8 mouse cellular contexts compared by ENCODE assay signal in the genomic region with DNA sequence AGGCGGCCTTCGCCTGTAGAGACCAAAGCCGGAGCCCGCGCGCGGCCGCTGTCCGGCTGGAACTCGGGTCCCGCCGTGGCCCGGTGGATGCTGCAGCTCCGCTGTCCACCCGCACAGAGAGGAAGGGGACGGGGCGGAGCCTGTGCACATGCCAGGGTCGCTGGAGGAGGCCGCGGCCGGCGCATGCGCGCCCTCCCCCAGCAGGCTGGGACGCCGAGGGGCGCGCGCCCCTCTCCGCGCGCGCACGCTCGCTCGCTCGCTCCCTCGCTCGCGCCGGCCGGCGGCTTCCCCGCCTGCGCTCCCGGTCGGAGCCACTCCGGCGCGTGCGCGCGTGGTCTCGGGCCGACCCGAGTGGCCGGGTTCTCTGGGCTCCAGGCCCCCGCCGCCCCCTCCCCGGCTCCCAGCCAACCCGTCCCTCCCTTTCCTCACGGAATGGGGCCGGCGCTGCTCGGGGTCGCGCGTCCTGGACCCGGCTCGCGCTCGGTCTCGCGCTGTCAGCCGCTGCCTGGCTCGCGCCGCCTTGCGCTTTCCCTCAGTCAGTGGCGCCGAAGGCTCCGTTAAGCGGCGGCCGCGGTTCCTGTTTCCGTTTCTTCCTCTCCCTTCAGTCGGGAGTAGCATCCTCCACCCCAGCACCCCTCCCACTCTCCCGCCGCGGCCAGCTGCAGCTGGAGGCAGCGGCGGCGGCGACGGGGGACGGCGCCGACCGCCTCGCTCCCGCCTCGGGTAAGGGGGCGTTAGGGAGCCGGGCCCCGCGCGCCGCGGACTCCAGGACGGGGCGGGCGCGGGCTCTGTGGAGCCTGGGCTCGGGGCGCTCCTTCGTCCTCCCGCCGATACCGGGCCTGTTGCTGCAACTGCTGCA. TPM values are rescaled to one million over a fixed set of nuclear protein-coding genes. Genes with fewer than 3 reads are reported as not detected.
DNase-seq lines count a peak whose midpoint lies in the region; ATAC-seq and TF ChIP-seq lines count a peak whose summit lies in the region.

No protein-coding gene starts in this region.

- no peak for TF ChIP-seq POLR2A in ES-Bruce4 (IDR thresholded peaks at IDR 0.05; ENCODE audit: insufficient read depth, low read length)

- H3K4me2 ChIP-seq in forebrain, embryonic 13.5 days: peak overlapping the region; percentile 82
- peak overlapping the region; percentile 98 for H3K4me2 ChIP-seq in liver, embryonic 15.5 days
- H3K4me2 ChIP-seq in neural tube, embryonic 11.5 days (ENCODE audit: low read depth): peak overlapping the region; percentile 56
- H3K4me2 ChIP-seq in stomach, embryonic 16.5 days (ENCODE audit: low read depth, low read length): peak overlapping the region; percentile 67

- no peak for TF ChIP-seq EP300 in ES-Bruce4 (IDR thresholded peaks at IDR 0.05; ENCODE audit: insufficient read depth, low read depth, low read length)

- under 1% methylated on average over 81 of the region's 120 CpGs for WGBS in forebrain, embryonic 13.5 days
- WGBS in liver, embryonic 15.5 days (ENCODE audit: insufficient replicate concordance): under 1% methylated on average over 116 of the region's 120 CpGs
- under 1% methylated on average over 71 of the region's 120 CpGs for WGBS in neural tube, embryonic 11.5 days
- under 1% methylated on average over 109 of the region's 120 CpGs for WGBS in stomach, embryonic 16.5 days

- ATAC-seq in forebrain, embryonic 13.5 days: peak; percentile 96
- peak; percentile 85 for ATAC-seq in liver, embryonic 15.5 days (ENCODE audit: insufficient read depth)
- peak; percentile 96 for ATAC-seq in neural tube, embryonic 11.5 days (ENCODE audit: insufficient read depth, low FRiP score, low TSS enrichment)
- peak; percentile 95 for ATAC-seq in stomach, embryonic 16.5 days (ENCODE audit: insufficient read depth, low FRiP score)

- no peaks in the 10 kb centered on the region for H3K4me1 ChIP-seq in ES-Bruce4 (ENCODE audit: control insufficient read depth, insufficient read depth, low read length)
- H3K4me1 ChIP-seq in forebrain, embryonic 13.5 days: peaks cover 14% of the 10 kb centered on the region; the same call in 1 of the 2 replicates
- peaks cover 24% of the 10 kb centered on the region for H3K4me1 ChIP-seq in liver, embryonic 15.5 days (replicated peaks)
- H3K4me1 ChIP-seq in neural tube, embryonic 11.5 days (ENCODE audit: control insufficient read depth, insufficient read depth, low read length): no peaks in the 10 kb centered on the region
- H3K4me1 ChIP-seq in stomach, embryonic 16.5 days (ENCODE audit: control insufficient read depth, insufficient read depth, low read length): peaks cover 4% of the 10 kb centered on the region; the same call in 1 of the 2 replicates

- H3K27ac ChIP-seq in ES-Bruce4 (ENCODE audit: insufficient read depth, low read length): peak overlapping the region; percentile 22; the same call in 1 of the 2 replicates
- H3K27ac ChIP-seq in forebrain, embryonic 13.5 days: peak overlapping the region; percentile 97
- H3K27ac ChIP-seq in liver, embryonic 15.5 days (replicated peaks): peak overlapping the region; percentile 85
- H3K27ac ChIP-seq in neural tube, embryonic 11.5 days (ENCODE audit: low read depth, low read length): peak overlapping the region; percentile 91
- H3K27ac ChIP-seq in stomach, embryonic 16.5 days (ENCODE audit: low read length): peak overlapping the region; percentile 96

- no peaks in the 10 kb centered on the region for H3K36me3 ChIP-seq in ES-Bruce4 (ENCODE audit: control insufficient read depth, insufficient read depth, low read length, poor library complexity, severe bottlenecking)
- H3K36me3 ChIP-seq in forebrain, embryonic 13.5 days (ENCODE audit: poor library complexity, severe bottlenecking): no peaks in the 10 kb centered on the region
- no peaks in the 10 kb centered on the region for H3K36me3 ChIP-seq in liver, embryonic 15.5 days (replicated peaks)
- no peaks in the 10 kb centered on the region for H3K36me3 ChIP-seq in neural tube, embryonic 11.5 days (ENCODE audit: control insufficient read depth, insufficient read depth, low read length)
- no peaks in the 10 kb centered on the region for H3K36me3 ChIP-seq in stomach, embryonic 16.5 days (ENCODE audit: control insufficient read depth, insufficient read depth, low read length)

- H3K4me3 ChIP-seq in ES-Bruce4 (ENCODE audit: low read depth, low read length): peak overlapping the region; percentile 95
- peak overlapping the region; percentile 81 for H3K4me3 ChIP-seq in forebrain, embryonic 13.5 days
- peak overlapping the region; percentile 92 for H3K4me3 ChIP-seq in liver, embryonic 15.5 days (replicated peaks)
- peak overlapping the region; percentile 75 for H3K4me3 ChIP-seq in neural tube, embryonic 11.5 days (ENCODE audit: low read depth, low read length)
- peak overlapping the region; percentile 93 for H3K4me3 ChIP-seq in stomach, embryonic 16.5 days (replicated peaks; ENCODE audit: low read length)

- H3K9ac ChIP-seq in ES-Bruce4 (ENCODE audit: low read depth, poor library complexity, severe bottlenecking): peak overlapping the region; percentile 96
- H3K9ac ChIP-seq in forebrain, embryonic 13.5 days: peak overlapping the region; percentile 94
- H3K9ac ChIP-seq in liver, embryonic 15.5 days: peak overlapping the region; percentile 86
- H3K9ac ChIP-seq in neural tube, embryonic 11.5 days (ENCODE audit: low read length): peak overlapping the region; percentile 68
- H3K9ac ChIP-seq in stomach, embryonic 16.5 days (ENCODE audit: low read length): peak overlapping the region; percentile 94

- intact Hi-C loops in heart, postnatal 10 days (cut with DNase I): loop anchor here (5.0 kb wide), 2 partner anchors 186 to 226 kb away; no protein-coding TSS in a partner anchor

- DNase-seq in c-Kit-positive CD71-positive TER-119-positive erythroid progenitor cells, embryonic 14.5 days (ENCODE audit: low spot score): peak; percentile 67
- DNase-seq in heart, postnatal 10 days: peak; percentile 94 to 96
- peak; percentile 95 to 98 for DNase-seq in kidney, postnatal 4 days
- peak; percentile 96 for DNase-seq in neural tube, embryonic 11.5 days (ENCODE audit: low spot score)

- H3K9me3 ChIP-seq in ES-Bruce4 (replicated peaks; ENCODE audit: control insufficient read depth, insufficient read depth, low read length, poor library complexity, severe bottlenecking): no peaks in the 10 kb centered on the region
- H3K9me3 ChIP-seq in forebrain, embryonic 13.5 days (replicated peaks): no peaks in the 10 kb centered on the region
- H3K9me3 ChIP-seq in liver, embryonic 15.5 days (replicated peaks): no peaks in the 10 kb centered on the region
- H3K9me3 ChIP-seq in neural tube, embryonic 11.5 days (ENCODE audit: control insufficient read depth, low read length): no peaks in the 10 kb centered on the region
- H3K9me3 ChIP-seq in stomach, embryonic 16.5 days (replicated peaks; ENCODE audit: control insufficient read depth, low read length): no peaks in the 10 kb centered on the region

- H3K27me3 ChIP-seq in ES-Bruce4 (ENCODE audit: control insufficient read depth, insufficient read depth, low read length, poor library complexity, severe bottlenecking): no peaks in the 10 kb centered on the region
- H3K27me3 ChIP-seq in forebrain, embryonic 13.5 days: no peaks in the 10 kb centered on the region
- no peaks in the 10 kb centered on the region for H3K27me3 ChIP-seq in liver, embryonic 15.5 days
- no peaks in the 10 kb centered on the region for H3K27me3 ChIP-seq in neural tube, embryonic 11.5 days (ENCODE audit: control insufficient read depth, insufficient read depth, low read length)
- no peaks in the 10 kb centered on the region for H3K27me3 ChIP-seq in stomach, embryonic 16.5 days (ENCODE audit: control insufficient read depth, insufficient read depth, low read length)

- no peak for TF ChIP-seq CTCF in ES-Bruce4 (IDR thresholded peaks at IDR 0.05; ENCODE audit: low read depth, low read length)

RNA-seq across cellular contexts. Expression of a gene that starts 0.8 kb away (rescaled TPM):
- 18.1 and 19.3 TPM in 2 replicates for polyA plus RNA-seq in ES-Bruce4 (2011; ENCODE audit: insufficient read depth, insufficient read length, low read depth, missing spikeins)
- 27.7 and 30.3 TPM in 2 replicates for polyA plus RNA-seq in forebrain, embryonic 13.5 days (2015; fragmentation: Nextera tagmentation; extraction: Ambion mirVana)
- total RNA-seq in heart, postnatal 10 days (2021): 10 to 100 TPM; 25.2 to 27.4 TPM
- polyA plus RNA-seq in liver, embryonic 15.5 days (2015; fragmentation: Nextera tagmentation; extraction: Ambion mirVana): 8.8 and 9.7 TPM in 2 replicates
- 30.2 and 36.7 TPM in 2 replicates for polyA plus RNA-seq in neural tube, embryonic 11.5 days (2014; fragmentation: Nextera tagmentation; extraction: Ambion mirVana)
- polyA plus RNA-seq in stomach, embryonic 16.5 days (2015; fragmentation: Nextera tagmentation; extraction: Ambion mirVana): 26.6 and 27.8 TPM in 2 replicates

Comparison
In these comparisons a context has a peak if more than half of its experiments do, and no peak if none do; other contexts are left out.
1. Peak in every context shown above with its lines: DNase-seq, ATAC-seq, H3K4me3 ChIP-seq and H3K27ac ChIP-seq.
2. H3K27ac ChIP-seq: peak in every context shown above with its lines; median percentile 97 in forebrain, embryonic 13.5 days; 96 in stomach, embryonic 16.5 days; 91 in neural tube, embryonic 11.5 days; 85 in liver, embryonic 15.5 days; 22 in ES-Bruce4.